Mouse (Mus musculus) kidney, adult 2 months (tissue): ENCODE data around the gene Xkr7. TPM values are rescaled to one million over a fixed set of nuclear protein-coding genes. Genes with fewer than 3 reads are reported as not detected.

Experiments used
- DNase-seq: peaks from one replicate; pipeline ENCODE4 v3.0.0; 2021
- H3K27ac ChIP-seq: fragments of 200-500 bp; 2 replicates; pipeline ENCODE4 v1.5.1; 2012; ENCODE audit warnings: low read depth, low read length, control low read depth, inconsistent platforms; ENCODE audit not compliant: insufficient read depth
- H3K27me3 ChIP-seq: fragments of 200-500 bp; replicated peaks from 2 replicates; pipeline ENCODE4 v1.6.1; 2012; ENCODE audit warnings: mild to moderate bottlenecking, moderate library complexity, low read length, inconsistent platforms; ENCODE audit not compliant: control insufficient read depth, insufficient read depth
- H3K36me3 ChIP-seq: fragments of 200-500 bp; 2 replicates; pipeline ENCODE4 v1.6.1; 2012; ENCODE audit warnings: mild to moderate bottlenecking, moderate library complexity, low read length, inconsistent platforms; ENCODE audit not compliant: control insufficient read depth, insufficient read depth
- H3K4me1 ChIP-seq: fragments of 200-500 bp; 2 replicates; pipeline ENCODE4 v1.6.1; 2011; ENCODE audit warnings: low read length; ENCODE audit not compliant: control insufficient read depth, insufficient read depth
- H3K4me3 ChIP-seq: fragments of 200-500 bp; 2 replicates; pipeline ENCODE4 v1.5.1; 2011; ENCODE audit warnings: mild to moderate bottlenecking, low read depth, low read length, control low read depth; ENCODE audit not compliant: insufficient read depth
- CTCF ChIP-seq: fragments of 200-500 bp; conservative IDR thresholded peaks from 2 replicates; pipeline ENCODE4 v1.5.1; 2011; ENCODE audit warnings: low read depth, mild to moderate bottlenecking, control low read depth, low read length, moderate library complexity, mixed read lengths; ENCODE audit not compliant: insufficient read depth, insufficient read length
- POLR2A ChIP-seq: fragments of 200-500 bp; IDR thresholded peaks from one replicate; pipeline ENCODE4 v1.6.1; 2011; ENCODE audit warnings: low read depth, low read length, control low read depth
- WGBS: fragments of 180-500 bp; shearing (Covaris S2); methylation state at CpG from one replicate; pipeline ENCODE4 v1.1.7; 2018; 5-methylcytosine and 5-hydroxymethylcytosine counted together
- polyA plus RNA-seq: library from polyadenylated mRNA; depleted of rRNA; stranded (reverse); fragments of >200 nt; gene quantifications from 2 replicates; pipeline ENCODE4 v1.2.3, GENCODE M21; 2012

Gene Xkr7
- polyA plus RNA-seq, 1 experiment: not detected

- 66% methylated on average over 3 of the region's 3 CpGs for WGBS
- Histone ChIP-seq H3K27me3 (no peaks in the 10 kb centered on the region), H3K4me3 (no peak overlapping the region), H3K36me3 (no peaks in the 10 kb centered on the region), H3K27ac (no peak overlapping the region), H3K4me1 (no peaks in the 10 kb centered on the region)
- DNase-seq: no peak
- no peak for TF ChIP-seq POLR2A
- TF ChIP-seq CTCF: no peak
These were observed 31.7 kb downstream of the Xkr7 start for GRCm38 (mm10) chr2:153063394-153063793.

GRCm38 (mm10) chr2:153064190-153064970 lies 32.7 kb downstream of the Xkr7 start:
- WGBS: 56% methylated on average over 9 of the region's 9 CpGs
- Histone ChIP-seq H3K4me1 (no peaks in the 10 kb centered on the region), H3K4me3 (no peak overlapping the region), H3K36me3 (no peaks in the 10 kb centered on the region), H3K27me3 (no peaks in the 10 kb centered on the region), H3K27ac (peak overlapping the region; percentile 30)
- TF ChIP-seq CTCF (no peak), POLR2A (no peak)
- no peak for DNase-seq

- TF ChIP-seq POLR2A: no peak
- no peak for TF ChIP-seq CTCF
- 51% methylated on average over 12 of the region's 12 CpGs for WGBS
- H3K27ac ChIP-seq: peak within 1 kb of the TSS; percentile 82
- H3K4me3 ChIP-seq: peak within 1 kb of the TSS; percentile 41
- no peaks in the 10 kb centered on the region for H3K27me3 ChIP-seq
- DNase-seq: peak; percentile 84
- H3K4me1 ChIP-seq: no peaks in the 10 kb centered on the region
- no peaks in the 10 kb centered on the region for H3K36me3 ChIP-seq
These were observed 34.3 kb downstream of the Xkr7 start, which contains the start of gene Ccm2l for GRCm38 (mm10) chr2:153065747-153066508. TSS of gene Ccm2l (plus strand) at chr2:153065955.

- WGBS: 45% methylated on average over 6 of the region's 6 CpGs
- no peaks in the 10 kb centered on the region for H3K4me1 ChIP-seq
- peak overlapping the region; percentile 36 for H3K4me3 ChIP-seq
- no peaks in the 10 kb centered on the region for H3K36me3 ChIP-seq
- H3K27me3 ChIP-seq: peaks cover 2% of the 10 kb centered on the region; the same call in 1 of the 2 replicates
- TF ChIP-seq POLR2A (no peak), CTCF (no peak)
- H3K27ac ChIP-seq: peak overlapping the region; percentile 82
- DNase-seq: peak; percentile 19
These were observed 35.3 kb downstream of the Xkr7 start for GRCm38 (mm10) chr2:153066991-153067390.

- H3K4me3 ChIP-seq: no peak overlapping the region
- H3K4me1 ChIP-seq: no peaks in the 10 kb centered on the region
- no peak overlapping the region for H3K27ac ChIP-seq
- TF ChIP-seq POLR2A (no peak), CTCF (peak; percentile 74)
- peaks cover 2% of the 10 kb centered on the region; the same call in 1 of the 2 replicates for H3K27me3 ChIP-seq
- DNase-seq: peak; percentile 36
- 23% methylated on average over 23 of the region's 23 CpGs for WGBS
- H3K36me3 ChIP-seq: no peaks in the 10 kb centered on the region
These were observed 39.3 kb downstream of the Xkr7 start for GRCm38 (mm10) chr2:153070762-153071490.

- 39% methylated on average over 67 of the region's 67 CpGs for WGBS
- DNase-seq: no peak
- no peaks in the 10 kb centered on the region for H3K4me1 ChIP-seq
- TF ChIP-seq POLR2A (no peak), CTCF (no peak)
- H3K27ac ChIP-seq: no peak overlapping the region
- H3K4me3 ChIP-seq: no peak overlapping the region
- peaks cover 2% of the 10 kb centered on the region; the same call in 1 of the 2 replicates for H3K27me3 ChIP-seq
- H3K36me3 ChIP-seq: no peaks in the 10 kb centered on the region
These were observed 40.0 kb downstream of the Xkr7 start for GRCm38 (mm10) chr2:153071491-153072184.
